Mouse (Mus musculus) liver, embryonic 15.5 days (tissue): Measurements from ENCODE around the gene Trim16. TPM values are rescaled to one million over a fixed set of nuclear protein-coding genes. Genes with fewer than 3 reads are reported as not detected.

Source experiments
- ATAC-seq: fragments of 200-750 bp; cut with Nextera tagmentation; 2 replicates; pipeline ENCODE4 v1.8.0; 2017; ENCODE audit warnings: moderate number of reproducible peaks, mild to moderate bottlenecking, moderate library complexity; ENCODE audit not compliant: insufficient read depth
- H3K27ac ChIP-seq: fragments of 300-500 bp; sonication (generic); replicated peaks from 2 replicates; pipeline ENCODE4 v1.5.1; 2015; ENCODE audit warnings: mild to moderate bottlenecking, inconsistent platforms
- H3K27me3 ChIP-seq: fragments of 300-500 bp; sonication (generic); 2 replicates; pipeline ENCODE4 v1.6.1; 2015; ENCODE audit warnings: mild to moderate bottlenecking, inconsistent platforms
- H3K36me3 ChIP-seq: fragments of 300-500 bp; sonication (generic); replicated peaks from 2 replicates; pipeline ENCODE4 v1.6.1; 2015; ENCODE audit warnings: moderate library complexity, mild to moderate bottlenecking, inconsistent platforms
- H3K4me1 ChIP-seq: fragments of 300-500 bp; sonication (generic); replicated peaks from 2 replicates; pipeline ENCODE4 v1.6.1; 2015; ENCODE audit warnings: inconsistent platforms
- H3K4me2 ChIP-seq: fragments of 300-500 bp; sonication (generic); 2 replicates; pipeline ENCODE4 v1.6.1; 2015; ENCODE audit warnings: moderate library complexity, mild to moderate bottlenecking, inconsistent platforms
- H3K4me3 ChIP-seq: fragments of 300-500 bp; sonication (generic); replicated peaks from 2 replicates; pipeline ENCODE4 v1.5.1; 2015; ENCODE audit warnings: mild to moderate bottlenecking, inconsistent platforms
- H3K9ac ChIP-seq: fragments of 300-500 bp; sonication (generic); 2 replicates; pipeline ENCODE4 v1.6.1; 2015; ENCODE audit warnings: moderate library complexity, mild to moderate bottlenecking, inconsistent platforms
- H3K9me3 ChIP-seq: fragments of 300-500 bp; sonication (generic); replicated peaks from 2 replicates; pipeline ENCODE4 v1.6.1; 2016; ENCODE audit warnings: inconsistent platforms
- WGBS: fragments of 180-500 bp; shearing (Covaris S2); methylation state at CpG from one replicate; pipeline ENCODE4 v1.1.7; 2015; ENCODE audit warnings: mixed read lengths; ENCODE audit not compliant: insufficient replicate concordance; 5-methylcytosine and 5-hydroxymethylcytosine counted together
- polyA plus RNA-seq: library from polyadenylated mRNA; unstranded; fragments of >200 nt; fragmentation: Nextera tagmentation; extraction: Ambion mirVana; gene quantifications from 2 replicates; pipeline ENCODE4 v1.2.1, GENCODE M21; 2015

The Trim16 gene
- polyA plus RNA-seq = 0.48 and 0.79 TPM in 2 replicates

- Histone ChIP-seq H3K27me3 (peaks cover 21% of the 10 kb centered on the region), H3K4me1 (peaks cover 26% of the 10 kb centered on the region), H3K9me3 (no peaks in the 10 kb centered on the region), H3K4me3 (peak within 1 kb of the TSS; percentile 41), H3K9ac (peak within 1 kb of the TSS; percentile 8; the same call in 1 of the 2 replicates), H3K27ac (0 out of 2 replicates have a peak within 1 kb of the TSS, but pooled peaks have one; percentile 14), H3K36me3 (no peaks in the 10 kb centered on the region), H3K4me2 (peak within 1 kb of the TSS; percentile 57)
- 7% methylated on average over 15 of the region's 15 CpGs for WGBS
- ATAC-seq = peak; percentile 47
These were observed at the start of gene Trim16 for GRCm38 (mm10) chr11:62820059-62820541. Gene Trim16 (plus strand): TSS chr11:62820231.

GRCm38 (mm10) chr11:62776510-62776909, 43.5 kb upstream of the Trim16 start:
- Histone ChIP-seq H3K4me1 (no peaks in the 10 kb centered on the region), H3K27ac (no peak overlapping the region), H3K4me2 (no peak overlapping the region), H3K4me3 (no peak overlapping the region), H3K9ac (no peak overlapping the region), H3K9me3 (peaks cover 13% of the 10 kb centered on the region), H3K36me3 (peaks cover 13% of the 10 kb centered on the region), H3K27me3 (no peaks in the 10 kb centered on the region)
- ATAC-seq = no peak
- 73% methylated on average over 7 of the region's 7 CpGs for WGBS

GRCm38 (mm10) chr11:62788935-62789616, 31.0 kb upstream of the Trim16 start, which contains the start of gene Zfp286:
Gene Zfp286 (minus strand): TSS chr11:62789462.
- Histone ChIP-seq H3K4me3 (peak within 1 kb of the TSS; percentile 53), H3K9me3 (no peaks in the 10 kb centered on the region), H3K9ac (0 out of 2 replicates have a peak within 1 kb of the TSS, but pooled peaks have one; percentile 15), H3K4me1 (peaks cover 11% of the 10 kb centered on the region; the same call in 1 of the 2 replicates), H3K4me2 (peak within 1 kb of the TSS; percentile 74), H3K36me3 (no peaks in the 10 kb centered on the region), H3K27ac (no peak within 1 kb of the TSS), H3K27me3 (no peaks in the 10 kb centered on the region)
- no peak; the same call in 1 of the 2 replicates for ATAC-seq
- 8% methylated on average over 34 of the region's 34 CpGs for WGBS

- Histone ChIP-seq H3K9me3 (no peaks in the 10 kb centered on the region), H3K9ac (no peak overlapping the region), H3K4me3 (peak overlapping the region; percentile 53), H3K27me3 (no peaks in the 10 kb centered on the region), H3K4me1 (peaks cover 11% of the 10 kb centered on the region; the same call in 1 of the 2 replicates), H3K27ac (no peak overlapping the region), H3K4me2 (peak overlapping the region; percentile 74), H3K36me3 (no peaks in the 10 kb centered on the region)
- WGBS = 49% methylated on average over 3 of the region's 3 CpGs
- no peak for ATAC-seq
These were observed 30.5 kb upstream of the Trim16 start for GRCm38 (mm10) chr11:62789617-62789936.

GRCm38 (mm10) chr11:62804119-62804518, 15.9 kb upstream of the Trim16 start:
- H3K4me3 ChIP-seq = no peak overlapping the region
- H3K4me1 ChIP-seq = no peaks in the 10 kb centered on the region
- no peak overlapping the region for H3K4me2 ChIP-seq
- no peaks in the 10 kb centered on the region for H3K36me3 ChIP-seq
- H3K9ac ChIP-seq = no peak overlapping the region
- no peaks in the 10 kb centered on the region; the same call in 1 of the 2 replicates for H3K9me3 ChIP-seq
- H3K27ac ChIP-seq = no peak overlapping the region
- ATAC-seq = no peak
- WGBS = 45% methylated on average over 13 of the region's 13 CpGs
- H3K27me3 ChIP-seq = no peaks in the 10 kb centered on the region

- H3K4me3 ChIP-seq = no peak overlapping the region
- H3K4me1 ChIP-seq = no peaks in the 10 kb centered on the region
- H3K36me3 ChIP-seq = no peaks in the 10 kb centered on the region
- 55% methylated on average over 2 of the region's 2 CpGs for WGBS
- H3K27ac ChIP-seq = no peak overlapping the region
- H3K9ac ChIP-seq = no peak overlapping the region
- H3K27me3 ChIP-seq = no peaks in the 10 kb centered on the region
- ATAC-seq = no peak
- no peak overlapping the region for H3K4me2 ChIP-seq
- no peaks in the 10 kb centered on the region; the same call in 1 of the 2 replicates for H3K9me3 ChIP-seq
These were observed 12.1 kb upstream of the Trim16 start for GRCm38 (mm10) chr11:62807965-62808364.

GRCm38 (mm10) chr11:62809201-62809600, 10.8 kb upstream of the Trim16 start:
- no peak overlapping the region for H3K27ac ChIP-seq
- H3K27me3 ChIP-seq = no peaks in the 10 kb centered on the region
- WGBS = 49% methylated on average over 4 of the region's 4 CpGs
- no peaks in the 10 kb centered on the region; the same call in 1 of the 2 replicates for H3K9me3 ChIP-seq
- no peak overlapping the region for H3K4me3 ChIP-seq
- no peaks in the 10 kb centered on the region for H3K36me3 ChIP-seq
- H3K4me1 ChIP-seq = no peaks in the 10 kb centered on the region
- H3K4me2 ChIP-seq = no peak overlapping the region
- ATAC-seq = no peak
- no peak overlapping the region for H3K9ac ChIP-seq

GRCm38 (mm10) chr11:62812268-62812667, 7.8 kb upstream of the Trim16 start:
- Histone ChIP-seq H3K9ac (no peak overlapping the region), H3K27me3 (no peaks in the 10 kb centered on the region)
- WGBS = 67% methylated on average over 6 of the region's 6 CpGs

GRCm38 (mm10) chr11:62813497-62813896, 6.5 kb upstream of the Trim16 start:
- no peaks in the 10 kb centered on the region for H3K36me3 ChIP-seq
- ATAC-seq = no peak
- no peaks in the 10 kb centered on the region for H3K27me3 ChIP-seq
- no peak overlapping the region for H3K9ac ChIP-seq
- no peaks in the 10 kb centered on the region for H3K4me1 ChIP-seq
- no peaks in the 10 kb centered on the region for H3K9me3 ChIP-seq
- WGBS = 30% methylated on average over 1 of the region's 1 CpGs
- H3K4me3 ChIP-seq = no peak overlapping the region
- H3K27ac ChIP-seq = no peak overlapping the region
- no peak overlapping the region for H3K4me2 ChIP-seq

More at GRCm38 (mm10) chr11:62812268-62812667, 7.8 kb upstream of the Trim16 start:
- Histone ChIP-seq H3K4me1 (no peaks in the 10 kb centered on the region), H3K27ac (no peak overlapping the region), H3K36me3 (no peaks in the 10 kb centered on the region), H3K4me2 (no peak overlapping the region), H3K4me3 (no peak overlapping the region), H3K9me3 (no peaks in the 10 kb centered on the region)
- ATAC-seq = no peak

GRCm38 (mm10) chr11:62813970-62814624, 5.9 kb upstream of the Trim16 start:
- Histone ChIP-seq H3K4me3 (no peak overlapping the region), H3K9ac (no peak overlapping the region), H3K4me2 (no peak overlapping the region), H3K4me1 (peaks cover 2% of the 10 kb centered on the region; the same call in 1 of the 2 replicates), H3K27ac (no peak overlapping the region), H3K27me3 (no peaks in the 10 kb centered on the region; the same call in 1 of the 2 replicates), H3K36me3 (no peaks in the 10 kb centered on the region), H3K9me3 (no peaks in the 10 kb centered on the region)
- 49% methylated on average over 6 of the region's 6 CpGs for WGBS
- ATAC-seq = no peak

- WGBS = 32% methylated on average over 4 of the region's 4 CpGs
- Histone ChIP-seq H3K4me3 (no peak overlapping the region), H3K9ac (no peak overlapping the region), H3K36me3 (no peaks in the 10 kb centered on the region), H3K27me3 (no peaks in the 10 kb centered on the region; the same call in 1 of the 2 replicates), H3K27ac (no peak overlapping the region), H3K4me1 (peaks cover 7% of the 10 kb centered on the region), H3K9me3 (no peaks in the 10 kb centered on the region), H3K4me2 (no peak overlapping the region)
- no peak for ATAC-seq
These were observed 5.4 kb upstream of the Trim16 start for GRCm38 (mm10) chr11:62814625-62815024.
